Comparison of ENCODE assay signal across 9 mouse cellular contexts in the genomic region with DNA sequence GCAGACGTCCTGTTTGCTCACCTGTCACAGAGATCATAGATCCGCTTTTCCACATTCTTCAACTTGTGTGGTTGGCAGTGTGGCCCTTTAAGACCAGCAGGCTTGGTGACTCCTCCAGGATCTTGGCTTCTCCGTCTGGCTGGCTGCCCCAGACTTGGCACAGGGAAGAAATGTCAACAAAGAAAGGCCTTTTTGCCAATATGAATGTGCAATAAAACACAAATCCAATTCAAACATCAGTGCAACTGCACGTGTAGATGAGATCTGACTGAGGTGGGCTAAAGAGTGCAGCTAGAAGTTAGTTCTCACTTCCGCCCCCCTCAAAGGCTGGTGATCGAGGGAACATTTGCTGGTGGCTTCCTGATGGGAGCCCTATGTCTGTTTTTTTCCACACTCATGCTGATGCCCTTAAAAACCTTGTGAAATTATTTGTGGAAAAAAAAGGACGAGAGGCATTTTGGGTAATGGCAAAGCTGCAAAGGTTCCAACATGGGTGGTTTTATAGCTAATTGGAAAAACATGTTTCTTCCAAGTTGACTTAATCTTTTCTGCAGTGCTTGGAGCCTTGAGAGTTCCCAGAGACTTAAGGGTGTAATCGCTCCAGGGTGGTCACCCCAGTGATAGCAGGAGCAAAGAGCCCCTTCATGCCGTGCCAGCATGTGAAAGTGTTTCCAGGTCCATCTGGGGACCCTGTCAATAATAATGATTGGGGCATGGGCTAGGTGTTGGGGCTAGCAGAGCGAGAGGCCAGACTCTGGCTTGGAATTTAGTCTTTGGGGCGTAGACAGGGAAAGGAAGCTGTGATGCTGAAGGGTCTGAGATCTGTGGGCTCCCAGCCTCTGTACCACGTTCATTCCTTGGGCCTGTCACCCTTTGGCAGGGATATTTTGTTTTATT. TPM values are rescaled to one million over a fixed set of nuclear protein-coding genes. Genes with fewer than 3 reads are reported as not detected.
A peak's percentile ranks its signal among the peaks of the same experiment; 100 is the strongest.
DNase-seq lines count a peak whose midpoint lies in the region; ATAC-seq and TF ChIP-seq lines count a peak whose summit lies in the region.
"Had no signal": no experiment of that assay in that cellular context is flagged by ENCODE, and none has a peak within 500 bp of the region (broad histone marks: within the 10 kb centered on the region; RNA-seq: fewer than 3 reads in every experiment).

No protein-coding gene starts in this region.

- H3K27me3 ChIP-seq in embryonic facial prominence, embryonic 10.5 days (replicated peaks; ENCODE audit: low read depth, poor library complexity, severe bottlenecking): no peaks in the 10 kb centered on the region
- H3K27me3 ChIP-seq in limb, embryonic 14.5 days (ENCODE audit: control insufficient read depth, insufficient read depth, low read length): no peaks in the 10 kb centered on the region
- H3K27me3 ChIP-seq in stomach, postnatal 0 days (ENCODE audit: control insufficient read depth, insufficient read depth, low read length): no peaks in the 10 kb centered on the region

- peak; percentile 60 for ATAC-seq in limb, embryonic 14.5 days (ENCODE audit: low FRiP score, low read depth)
- ATAC-seq in stomach, postnatal 0 days (ENCODE audit: low FRiP score, low TSS enrichment): peak; percentile 63; the same call in 1 of the 2 replicates
- ATAC-seq in megakaryocyte, adult 5-6 weeks (ENCODE audit: poor library complexity, severe bottlenecking): no peak

- H3K9ac ChIP-seq in limb, embryonic 14.5 days (ENCODE audit: low read depth, low read length, severe bottlenecking): no peak overlapping the region
- H3K9ac ChIP-seq in stomach, postnatal 0 days (ENCODE audit: low read length): no peak overlapping the region; the same call in 1 of the 2 replicates
- H3K9ac ChIP-seq: liver, embryonic 13.5 days had no signal

- H3K4me2 ChIP-seq in limb, embryonic 14.5 days (replicated peaks; ENCODE audit: low read depth, low read length, severe bottlenecking): peak overlapping the region; percentile 28; the same call in 1 of the 2 replicates
- no peak overlapping the region for H3K4me2 ChIP-seq in stomach, postnatal 0 days (replicated peaks; ENCODE audit: low read depth)
- H3K4me2 ChIP-seq: liver, embryonic 13.5 days had no signal

- H3K9me3 ChIP-seq in embryonic facial prominence, embryonic 10.5 days: no peaks in the 10 kb centered on the region
- no peaks in the 10 kb centered on the region for H3K9me3 ChIP-seq in limb, embryonic 14.5 days (ENCODE audit: control insufficient read depth, low read length)
- no peaks in the 10 kb centered on the region for H3K9me3 ChIP-seq in stomach, postnatal 0 days (ENCODE audit: control insufficient read depth, low read length)
- H3K9me3 ChIP-seq: liver, embryonic 13.5 days had no signal

- TF ChIP-seq EP300 in stomach, postnatal 0 days (optimal IDR thresholded peaks at IDR 0.05): no peak

- peak; percentile 39 for DNase-seq in embryo, embryonic 11 days
- DNase-seq in embryo, embryonic 10 days (ENCODE audit: low spot score): no peak
- DNase-seq in 3T3-L1 (ENCODE audit: low read depth, low spot score): peak; percentile 86
- peak; percentile 42 for DNase-seq in embryonic facial prominence, embryonic 10.5 days (ENCODE audit: low spot score)
- peak; percentile 62 for DNase-seq in heart, postnatal 4 days
- DNase-seq in limb, embryonic 14.5 days (ENCODE audit: low spot score): peak; percentile 90
- DNase-seq in stomach, postnatal 0 days (ENCODE audit: low spot score): peak; percentile 83
- DNase-seq: liver, embryonic 13.5 days had no signal

- no peak for TF ChIP-seq POLR2A in limb, embryonic 14.5 days (IDR thresholded peaks at IDR 0.05; ENCODE audit: borderline replicate concordance, extremely low read depth, insufficient read depth, insufficient read length)

- TF ChIP-seq CTCF in stomach, postnatal 0 days (IDR thresholded peaks at IDR 0.05; ENCODE audit: low read depth): no peak; the same call in 1 of the 2 replicates

- peak overlapping the region; percentile 72 for H3K27ac ChIP-seq in embryonic facial prominence, embryonic 10.5 days (replicated peaks)
- H3K27ac ChIP-seq in limb, embryonic 14.5 days (replicated peaks; ENCODE audit: low read depth, low read length): peak overlapping the region; percentile 95
- H3K27ac ChIP-seq in stomach, postnatal 0 days (replicated peaks): peak overlapping the region; percentile 65; the same call in 1 of the 2 replicates
- H3K27ac ChIP-seq: liver, embryonic 13.5 days had no signal

- H3K36me3 ChIP-seq in embryonic facial prominence, embryonic 10.5 days (replicated peaks): peaks cover 12% of the 10 kb centered on the region
- no peaks in the 10 kb centered on the region for H3K36me3 ChIP-seq in limb, embryonic 14.5 days (ENCODE audit: control insufficient read depth, insufficient read depth, low read length)
- no peaks in the 10 kb centered on the region for H3K36me3 ChIP-seq in stomach, postnatal 0 days (ENCODE audit: control insufficient read depth, insufficient read depth, low read length)
- H3K36me3 ChIP-seq: liver, embryonic 13.5 days had no signal

- WGBS in embryonic facial prominence, embryonic 10.5 days: 62% methylated on average over 12 of the region's 12 CpGs
- 16% methylated on average over 12 of the region's 12 CpGs for WGBS in limb, embryonic 14.5 days
- 29% methylated on average over 12 of the region's 12 CpGs for WGBS in stomach, postnatal 0 days

- H3K4me3 ChIP-seq in embryonic facial prominence, embryonic 10.5 days: no peak overlapping the region
- no peak overlapping the region for H3K4me3 ChIP-seq in limb, embryonic 14.5 days (replicated peaks; ENCODE audit: low read length)
- H3K4me3 ChIP-seq in stomach, postnatal 0 days (ENCODE audit: low read depth, low read length): no peak overlapping the region
- H3K4me3 ChIP-seq: liver, embryonic 13.5 days had no signal

- peaks cover 35% of the 10 kb centered on the region for H3K4me1 ChIP-seq in embryonic facial prominence, embryonic 10.5 days
- H3K4me1 ChIP-seq in limb, embryonic 14.5 days (ENCODE audit: control insufficient read depth, insufficient read depth, low read length): peaks cover 42% of the 10 kb centered on the region
- H3K4me1 ChIP-seq in stomach, postnatal 0 days (replicated peaks; ENCODE audit: control insufficient read depth, insufficient read depth): peaks cover 7% of the 10 kb centered on the region; the same call in 1 of the 2 replicates
- H3K4me1 ChIP-seq: liver, embryonic 13.5 days had no signal

RNA-seq across cellular contexts. Expression of gene Rmi2, which starts 15.4 kb away (rescaled TPM):
- polyA plus RNA-seq in embryonic facial prominence, embryonic 10.5 days (2016; fragmentation: Nextera tagmentation; extraction: Ambion mirVana): 4.6 and 4.8 TPM in 2 replicates
- total RNA-seq in heart, postnatal 4 days (2021): 1 to 10 TPM; 5.1 to 5.5 TPM
- polyA plus RNA-seq in limb, embryonic 14.5 days (2012; rRNA removed): 7.3 and 7.7 TPM in 2 replicates
- 3.2 and 3.4 TPM in 2 replicates for polyA plus RNA-seq in limb, embryonic 14.5 days (2014; fragmentation: Nextera tagmentation; extraction: Ambion mirVana)
- 0.76 and 1.1 TPM in 2 replicates for polyA plus RNA-seq in stomach, postnatal 0 days (2015; fragmentation: Nextera tagmentation; extraction: Ambion mirVana)
- total RNA-seq in megakaryocyte, adult 5-6 weeks (2015): 3.6 and 4.8 TPM in 2 replicates
- total RNA-seq in megakaryocyte, adult 5-6 weeks (2017): 2.9 TPM in 2 replicates

RNA-seq across cellular contexts. Expression of gene Gm11172, which starts 37.5 kb away (rescaled TPM):
- not detected in 2 replicates for polyA plus RNA-seq in embryonic facial prominence, embryonic 10.5 days (2016; fragmentation: Nextera tagmentation; extraction: Ambion mirVana)
- not detected for total RNA-seq in heart, postnatal 4 days (2021)
- polyA plus RNA-seq in limb, embryonic 14.5 days (2012; rRNA removed): not detected in 2 replicates
- polyA plus RNA-seq in limb, embryonic 14.5 days (2014; fragmentation: Nextera tagmentation; extraction: Ambion mirVana): not detected in 2 replicates
- not detected in 2 replicates for polyA plus RNA-seq in stomach, postnatal 0 days (2015; fragmentation: Nextera tagmentation; extraction: Ambion mirVana)
- total RNA-seq in megakaryocyte, adult 5-6 weeks (2015): not detected in 2 replicates
- not detected in 2 replicates for total RNA-seq in megakaryocyte, adult 5-6 weeks (2017)
- polyA plus RNA-seq: liver, embryonic 13.5 days had no signal

RNA-seq across cellular contexts. Expression of gene Prm1, which starts 44.6 kb away (rescaled TPM):
- polyA plus RNA-seq in embryonic facial prominence, embryonic 10.5 days (2016; fragmentation: Nextera tagmentation; extraction: Ambion mirVana): 0.36 TPM in 1 of 2 replicates, not detected in the other
- not detected for total RNA-seq in heart, postnatal 4 days (2021)
- polyA plus RNA-seq in limb, embryonic 14.5 days (2012; rRNA removed): not detected in 2 replicates
- polyA plus RNA-seq in limb, embryonic 14.5 days (2014; fragmentation: Nextera tagmentation; extraction: Ambion mirVana): not detected in 2 replicates
- polyA plus RNA-seq in stomach, postnatal 0 days (2015; fragmentation: Nextera tagmentation; extraction: Ambion mirVana): 0.23 TPM in 1 of 2 replicates, not detected in the other
- total RNA-seq in megakaryocyte, adult 5-6 weeks (2015): not detected in 2 replicates
- not detected in 2 replicates for total RNA-seq in megakaryocyte, adult 5-6 weeks (2017)
- polyA plus RNA-seq: liver, embryonic 13.5 days had no signal

RNA-seq across cellular contexts. Expression of gene Prm2, which starts 54.3 kb away (rescaled TPM):
- polyA plus RNA-seq in embryonic facial prominence, embryonic 10.5 days (2016; fragmentation: Nextera tagmentation; extraction: Ambion mirVana): not detected in 2 replicates
- total RNA-seq in heart, postnatal 4 days (2021): not detected
- not detected in 2 replicates for polyA plus RNA-seq in limb, embryonic 14.5 days (2012; rRNA removed)
- polyA plus RNA-seq in limb, embryonic 14.5 days (2014; fragmentation: Nextera tagmentation; extraction: Ambion mirVana): not detected in 2 replicates
- polyA plus RNA-seq in stomach, postnatal 0 days (2015; fragmentation: Nextera tagmentation; extraction: Ambion mirVana): not detected in 2 replicates
- total RNA-seq in megakaryocyte, adult 5-6 weeks (2015): not detected in 2 replicates
- total RNA-seq in megakaryocyte, adult 5-6 weeks (2017): not detected in 2 replicates
- polyA plus RNA-seq: liver, embryonic 13.5 days had no signal

RNA-seq across cellular contexts. Expression of gene Prm3, which starts 59.5 kb away (rescaled TPM):
- polyA plus RNA-seq in embryonic facial prominence, embryonic 10.5 days (2016; fragmentation: Nextera tagmentation; extraction: Ambion mirVana): not detected in 2 replicates
- total RNA-seq in heart, postnatal 4 days (2021): not detected
- polyA plus RNA-seq in limb, embryonic 14.5 days (2012; rRNA removed): not detected in 2 replicates
- not detected in 2 replicates for polyA plus RNA-seq in limb, embryonic 14.5 days (2014; fragmentation: Nextera tagmentation; extraction: Ambion mirVana)
- not detected in 2 replicates for polyA plus RNA-seq in stomach, postnatal 0 days (2015; fragmentation: Nextera tagmentation; extraction: Ambion mirVana)
- not detected in 2 replicates for total RNA-seq in megakaryocyte, adult 5-6 weeks (2015)
- total RNA-seq in megakaryocyte, adult 5-6 weeks (2017): not detected in 2 replicates
- polyA plus RNA-seq: liver, embryonic 13.5 days had no signal
